In the genomic region with DNA sequence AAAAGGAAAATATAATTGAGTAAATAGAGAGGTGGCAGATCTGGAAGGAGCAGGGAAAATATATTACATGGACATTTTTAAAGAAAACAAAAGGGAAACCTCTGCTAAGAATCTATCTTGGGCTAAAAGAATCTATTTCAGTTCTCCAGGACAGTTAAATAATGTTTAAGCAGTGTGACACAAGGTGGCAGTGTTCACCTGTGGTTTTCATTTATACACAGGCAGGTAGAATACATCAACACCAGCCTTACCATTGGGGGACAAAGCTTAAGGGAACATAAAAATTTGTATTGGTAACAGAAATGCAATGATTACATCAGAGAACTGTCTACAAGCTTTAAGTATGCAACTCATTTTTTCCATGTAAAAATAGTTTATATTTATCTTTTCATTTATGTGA, we compare ENCODE assay signal across 9 mouse cellular contexts.
A peak's percentile ranks its signal among the peaks of the same experiment; 100 is the strongest.
DNase-seq lines count a peak whose midpoint lies in the region; ATAC-seq lines count a peak whose summit lies in the region.
"Had no signal": no experiment of that assay in that cellular context is flagged by ENCODE, and none has a peak within 500 bp of the region (broad histone marks: within the 10 kb centered on the region; RNA-seq: fewer than 3 reads in every experiment).

No protein-coding gene starts in this region.

- no peak overlapping the region for H3K4me2 ChIP-seq in embryonic facial prominence, embryonic 14.5 days (ENCODE audit: low read depth, low read length)

- no peak overlapping the region for H3K9ac ChIP-seq in embryonic facial prominence, embryonic 14.5 days (ENCODE audit: low read depth, low read length)

- peak; percentile 12 for DNase-seq in heart, postnatal 4 days
- DNase-seq in heart, adult 8-10 months (ENCODE audit: low spot score), result no peak
- peak; percentile 38 for DNase-seq in 3T3-L1 (ENCODE audit: low read depth, low spot score)
- DNase-seq in NIH3T3 (ENCODE audit: low read depth), result peak; percentile 33
- peak; percentile 56 for DNase-seq in embryonic facial prominence, embryonic 14.5 days (ENCODE audit: low spot score)
- DNase-seq in lung, postnatal 36 days, result peak; percentile 26
- no peak for DNase-seq in thymus, postnatal 14 days

- H3K36me3 ChIP-seq in embryonic facial prominence, embryonic 14.5 days (ENCODE audit: control insufficient read depth, insufficient read depth, low read length), result no peaks in the 10 kb centered on the region

- no peaks in the 10 kb centered on the region for H3K27me3 ChIP-seq in embryonic facial prominence, embryonic 14.5 days (replicated peaks; ENCODE audit: control insufficient read depth, insufficient read depth, low read length)

- no peaks in the 10 kb centered on the region for H3K9me3 ChIP-seq in embryonic facial prominence, embryonic 14.5 days (ENCODE audit: control insufficient read depth, low read length)

- H3K4me1 ChIP-seq in embryonic facial prominence, embryonic 14.5 days (ENCODE audit: control insufficient read depth, insufficient read depth, low read length), result no peaks in the 10 kb centered on the region

- no peak for ATAC-seq in embryonic facial prominence, embryonic 14.5 days (ENCODE audit: low read depth)
- no peak for ATAC-seq in monocyte, adult 5-6 weeks (replicated peaks; ENCODE audit: insufficient number of reproducible peaks, low FRiP score, low TSS enrichment, poor library complexity, severe bottlenecking)

- no peak overlapping the region for H3K4me3 ChIP-seq in embryonic facial prominence, embryonic 14.5 days (ENCODE audit: low read depth, low read length)

- no peak overlapping the region for H3K27ac ChIP-seq in embryonic facial prominence, embryonic 14.5 days (replicated peaks; ENCODE audit: low read depth, low read length)
- H3K27ac ChIP-seq: macrophage had no signal

Comparison
In these comparisons a context has a peak if more than half of its experiments do, and no peak if none do; other contexts are left out.
1. DNase-seq: peak in heart, postnatal 4 days (single experiment), 3T3-L1 (single experiment), NIH3T3 (single experiment), embryonic facial prominence, embryonic 14.5 days (single experiment) and lung, postnatal 36 days (single experiment); none in heart, adult 8-10 months (single experiment) and thymus, postnatal 14 days (single experiment).